Mouse (Mus musculus) intestine, embryonic 15.5 days (tissue): Measurements from ENCODE around the gene Tcf12. TPM values are rescaled to one million over a fixed set of nuclear protein-coding genes. Genes with fewer than 3 reads are reported as not detected.

ENCODE experiments used
- ATAC-seq: fragments of 200-750 bp; cut with Nextera tagmentation; 2 replicates; pipeline ENCODE4 v1.8.0; 2017; ENCODE audit warnings: moderate TSS enrichment, moderate library complexity
- H3K27ac ChIP-seq: fragments of 300-500 bp; sonication (generic); 2 replicates; pipeline ENCODE4 v1.5.1; 2015; ENCODE audit warnings: mild to moderate bottlenecking, inconsistent platforms
- H3K27me3 ChIP-seq: fragments of 300-500 bp; sonication (generic); replicated peaks from 2 replicates; pipeline ENCODE4 v1.6.1; 2015; ENCODE audit warnings: inconsistent platforms
- H3K36me3 ChIP-seq: fragments of 300-500 bp; sonication (generic); 2 replicates; pipeline ENCODE4 v1.6.1; 2015; ENCODE audit warnings: inconsistent platforms
- H3K4me1 ChIP-seq: fragments of 300-500 bp; sonication (generic); replicated peaks from 2 replicates; pipeline ENCODE4 v1.6.1; 2015; ENCODE audit warnings: inconsistent platforms
- H3K4me2 ChIP-seq: fragments of 300-500 bp; sonication (generic); replicated peaks from 2 replicates; pipeline ENCODE4 v1.6.1; 2015; ENCODE audit warnings: mild to moderate bottlenecking, inconsistent platforms
- H3K4me3 ChIP-seq: fragments of 300-500 bp; sonication (generic); replicated peaks from 2 replicates; pipeline ENCODE4 v1.5.1; 2015; ENCODE audit warnings: inconsistent platforms
- H3K9ac ChIP-seq: fragments of 300-500 bp; sonication (generic); 2 replicates; pipeline ENCODE4 v1.6.1; 2015; ENCODE audit warnings: inconsistent platforms
- H3K9me3 ChIP-seq: fragments of 300-500 bp; sonication (generic); 2 replicates; pipeline ENCODE4 v1.6.1; 2016; ENCODE audit warnings: inconsistent platforms
- WGBS: fragments of 180-500 bp; shearing (Covaris S2); methylation state at CpG from one replicate; pipeline ENCODE4 v1.1.7; 2015; 5-methylcytosine and 5-hydroxymethylcytosine counted together
- polyA plus RNA-seq: library from polyadenylated mRNA; unstranded; fragments of >200 nt; fragmentation: Nextera tagmentation; extraction: Ambion mirVana; gene quantifications from 2 replicates; pipeline ENCODE4 v1.2.1, GENCODE M21; 2015

Tcf12 gene
- polyA plus RNA-seq, 1 experiment from 2014 or later = 35.2 TPM

GRCm38 (mm10) chr9:72014585-72015381 lies 96.9 kb downstream of the Tcf12 start:
- Histone ChIP-seq H3K4me2 (no peak overlapping the region), H3K4me1 (no peaks in the 10 kb centered on the region), H3K4me3 (no peak overlapping the region), H3K9me3 (no peaks in the 10 kb centered on the region), H3K9ac (no peak overlapping the region), H3K36me3 (no peaks in the 10 kb centered on the region), H3K27ac (no peak overlapping the region), H3K27me3 (no peaks in the 10 kb centered on the region)
- no peak for ATAC-seq
- 75% methylated on average over 4 of the region's 4 CpGs for WGBS

GRCm38 (mm10) chr9:72013541-72013940 lies 98.1 kb downstream of the Tcf12 start:
- Histone ChIP-seq H3K4me2 (no peak overlapping the region), H3K27me3 (no peaks in the 10 kb centered on the region), H3K4me1 (no peaks in the 10 kb centered on the region), H3K27ac (no peak overlapping the region), H3K9ac (no peak overlapping the region), H3K9me3 (no peaks in the 10 kb centered on the region), H3K36me3 (no peaks in the 10 kb centered on the region), H3K4me3 (no peak overlapping the region)
- WGBS = 96% methylated on average over 1 of the region's 1 CpGs
- ATAC-seq = no peak

GRCm38 (mm10) chr9:72008634-72009033 lies 103.0 kb downstream of the Tcf12 start:
- H3K4me1 ChIP-seq = no peaks in the 10 kb centered on the region
- 91% methylated on average over 1 of the region's 1 CpGs for WGBS
- no peak overlapping the region for H3K4me2 ChIP-seq
- no peak overlapping the region for H3K9ac ChIP-seq
- no peak overlapping the region for H3K27ac ChIP-seq
- no peaks in the 10 kb centered on the region for H3K36me3 ChIP-seq
- H3K27me3 ChIP-seq = no peaks in the 10 kb centered on the region
- H3K4me3 ChIP-seq = no peak overlapping the region
- no peaks in the 10 kb centered on the region for H3K9me3 ChIP-seq
- no peak for ATAC-seq

- no peaks in the 10 kb centered on the region for H3K9me3 ChIP-seq
- H3K4me1 ChIP-seq = no peaks in the 10 kb centered on the region
- ATAC-seq = no peak
- no peak overlapping the region for H3K4me2 ChIP-seq
- H3K36me3 ChIP-seq = no peaks in the 10 kb centered on the region
- H3K9ac ChIP-seq = no peak overlapping the region
- no peak overlapping the region for H3K4me3 ChIP-seq
- 70% methylated on average over 3 of the region's 3 CpGs for WGBS
- no peak overlapping the region for H3K27ac ChIP-seq
- H3K27me3 ChIP-seq = no peaks in the 10 kb centered on the region
These were observed 120.5 kb downstream of the Tcf12 start for GRCm38 (mm10) chr9:71991147-71991546.

GRCm38 (mm10) chr9:71990376-71990775 lies 121.3 kb downstream of the Tcf12 start:
- Histone ChIP-seq H3K4me3 (no peak overlapping the region), H3K36me3 (no peaks in the 10 kb centered on the region), H3K4me1 (no peaks in the 10 kb centered on the region), H3K27ac (no peak overlapping the region), H3K9me3 (no peaks in the 10 kb centered on the region), H3K4me2 (no peak overlapping the region), H3K27me3 (no peaks in the 10 kb centered on the region), H3K9ac (no peak overlapping the region)
- no peak for ATAC-seq
- 63% methylated on average over 1 of the region's 1 CpGs for WGBS

GRCm38 (mm10) chr9:71989663-71990062 lies 122.0 kb downstream of the Tcf12 start:
- no peak for ATAC-seq
- Histone ChIP-seq H3K4me1 (no peaks in the 10 kb centered on the region), H3K9me3 (no peaks in the 10 kb centered on the region), H3K27ac (no peak overlapping the region), H3K36me3 (no peaks in the 10 kb centered on the region), H3K27me3 (no peaks in the 10 kb centered on the region), H3K4me3 (no peak overlapping the region), H3K9ac (no peak overlapping the region), H3K4me2 (no peak overlapping the region)
- 53% methylated on average over 1 of the region's 1 CpGs for WGBS

- Histone ChIP-seq H3K4me3 (no peak overlapping the region), H3K4me2 (no peak overlapping the region), H3K9me3 (no peaks in the 10 kb centered on the region), H3K27ac (no peak overlapping the region), H3K9ac (no peak overlapping the region), H3K4me1 (no peaks in the 10 kb centered on the region), H3K36me3 (no peaks in the 10 kb centered on the region), H3K27me3 (no peaks in the 10 kb centered on the region)
- no peak for ATAC-seq
- WGBS = 93% methylated on average over 2 of the region's 2 CpGs
These were observed 125.0 kb downstream of the Tcf12 start for GRCm38 (mm10) chr9:71986716-71987115.

- 84% methylated on average over 1 of the region's 1 CpGs for WGBS
- H3K27ac ChIP-seq = no peak overlapping the region
- no peaks in the 10 kb centered on the region for H3K27me3 ChIP-seq
- H3K4me3 ChIP-seq = no peak overlapping the region
- H3K36me3 ChIP-seq = no peaks in the 10 kb centered on the region
- H3K9ac ChIP-seq = no peak overlapping the region
- H3K9me3 ChIP-seq = no peaks in the 10 kb centered on the region
- H3K4me2 ChIP-seq = no peak overlapping the region
- H3K4me1 ChIP-seq = no peaks in the 10 kb centered on the region
- no peak for ATAC-seq
These were observed 128.8 kb downstream of the Tcf12 start for GRCm38 (mm10) chr9:71982826-71983225.

GRCm38 (mm10) chr9:71981071-71981470 lies 130.6 kb downstream of the Tcf12 start:
- H3K4me2 ChIP-seq = no peak overlapping the region
- no peak overlapping the region for H3K27ac ChIP-seq
- no peaks in the 10 kb centered on the region for H3K4me1 ChIP-seq
- peak; percentile 70 for ATAC-seq
- H3K9me3 ChIP-seq = no peaks in the 10 kb centered on the region
- H3K4me3 ChIP-seq = no peak overlapping the region
- no peak overlapping the region for H3K9ac ChIP-seq
- 89% methylated on average over 3 of the region's 3 CpGs for WGBS
- H3K36me3 ChIP-seq = no peaks in the 10 kb centered on the region
- no peaks in the 10 kb centered on the region for H3K27me3 ChIP-seq

- no peak for ATAC-seq
- Histone ChIP-seq H3K27ac (no peak overlapping the region), H3K27me3 (no peaks in the 10 kb centered on the region), H3K9me3 (no peaks in the 10 kb centered on the region), H3K4me3 (no peak overlapping the region), H3K4me1 (no peaks in the 10 kb centered on the region), H3K9ac (no peak overlapping the region), H3K4me2 (no peak overlapping the region), H3K36me3 (no peaks in the 10 kb centered on the region)
- WGBS = 52% methylated on average over 2 of the region's 2 CpGs
These were observed 131.1 kb downstream of the Tcf12 start for GRCm38 (mm10) chr9:71980579-71980978.

GRCm38 (mm10) chr9:71978886-71979285 lies 132.8 kb downstream of the Tcf12 start:
- H3K4me2 ChIP-seq = no peak overlapping the region
- H3K27ac ChIP-seq = no peak overlapping the region
- H3K27me3 ChIP-seq = no peaks in the 10 kb centered on the region
- no peak for ATAC-seq
- H3K9ac ChIP-seq = no peak overlapping the region
- 79% methylated on average over 3 of the region's 3 CpGs for WGBS
- H3K4me3 ChIP-seq = no peak overlapping the region
- H3K9me3 ChIP-seq = no peaks in the 10 kb centered on the region
- H3K36me3 ChIP-seq = no peaks in the 10 kb centered on the region
- H3K4me1 ChIP-seq = no peaks in the 10 kb centered on the region

GRCm38 (mm10) chr9:71976034-71976433 lies 135.6 kb downstream of the Tcf12 start:
- no peak overlapping the region for H3K27ac ChIP-seq
- no peak overlapping the region for H3K4me2 ChIP-seq
- no peaks in the 10 kb centered on the region for H3K4me1 ChIP-seq
- H3K9me3 ChIP-seq = no peaks in the 10 kb centered on the region
- H3K4me3 ChIP-seq = no peak overlapping the region
- WGBS = 54% methylated on average over 6 of the region's 6 CpGs
- H3K27me3 ChIP-seq = no peaks in the 10 kb centered on the region
- no peaks in the 10 kb centered on the region for H3K36me3 ChIP-seq
- H3K9ac ChIP-seq = no peak overlapping the region
- ATAC-seq = peak; percentile 59; the same call in 1 of the 2 replicates

GRCm38 (mm10) chr9:71975141-71975540 lies 136.5 kb downstream of the Tcf12 start:
- ATAC-seq = no peak
- Histone ChIP-seq H3K4me1 (no peaks in the 10 kb centered on the region), H3K27me3 (no peaks in the 10 kb centered on the region), H3K4me2 (no peak overlapping the region), H3K36me3 (no peaks in the 10 kb centered on the region), H3K27ac (no peak overlapping the region), H3K4me3 (no peak overlapping the region), H3K9ac (no peak overlapping the region), H3K9me3 (no peaks in the 10 kb centered on the region)
- WGBS = 73% methylated on average over 4 of the region's 4 CpGs
